Mouse (Mus musculus) limb, embryonic 14.5 days (tissue): Measurements from ENCODE around the gene Chid1. TPM values are rescaled to one million over a fixed set of nuclear protein-coding genes. Genes with fewer than 3 reads are reported as not detected.

Experiments
- ATAC-seq: fragments of 200-750 bp; cut with Nextera tagmentation; 2 replicates; pipeline ENCODE4 v1.8.0; 2017; ENCODE audit warnings: low read depth, moderate number of reproducible peaks, moderate TSS enrichment; ENCODE audit not compliant: low FRiP score
- DNase-seq: peaks from one replicate; pipeline ENCODE4 v3.0.0-alpha.2; 2015; ENCODE audit warnings: low spot score
- H3K27ac ChIP-seq: fragments of 300-500 bp; sonication (generic); replicated peaks from 2 replicates; pipeline ENCODE4 v1.5.1; 2014; ENCODE audit warnings: low read depth, mild to moderate bottlenecking, low read length, moderate library complexity, mixed read lengths
- H3K27me3 ChIP-seq: fragments of 300-500 bp; sonication (generic); 2 replicates; pipeline ENCODE4 v1.6.1; 2014; ENCODE audit warnings: low read length, mixed read lengths; ENCODE audit not compliant: control insufficient read depth, insufficient read depth
- H3K36me3 ChIP-seq: fragments of 300-500 bp; sonication (generic); 2 replicates; pipeline ENCODE4 v1.6.1; 2014; ENCODE audit warnings: mild to moderate bottlenecking, low read length, moderate library complexity, mixed read lengths; ENCODE audit not compliant: control insufficient read depth, insufficient read depth
- H3K4me1 ChIP-seq: fragments of 300-500 bp; sonication (generic); 2 replicates; pipeline ENCODE4 v1.6.1; 2014; ENCODE audit warnings: antibody characterized with exemption, low read length, mixed read lengths; ENCODE audit not compliant: control insufficient read depth, insufficient read depth
- H3K4me2 ChIP-seq: fragments of 300-500 bp; sonication (generic); replicated peaks from 2 replicates; pipeline ENCODE4 v1.6.1; 2014; ENCODE audit warnings: low read depth, mild to moderate bottlenecking, low read length, moderate library complexity; ENCODE audit not compliant: severe bottlenecking
- H3K4me3 ChIP-seq: fragments of 300-500 bp; sonication (generic); replicated peaks from 2 replicates; pipeline ENCODE4 v1.5.1; 2014; ENCODE audit warnings: low read length
- H3K9ac ChIP-seq: fragments of 300-500 bp; sonication (generic); 2 replicates; pipeline ENCODE4 v1.6.1; 2014; ENCODE audit warnings: mild to moderate bottlenecking, low read depth, low read length, moderate library complexity; ENCODE audit not compliant: severe bottlenecking
- H3K9me3 ChIP-seq: fragments of 300-500 bp; sonication (generic); 2 replicates; pipeline ENCODE4 v1.6.1; 2016; ENCODE audit warnings: low read length; ENCODE audit not compliant: control insufficient read depth
- POLR2A ChIP-seq: fragments of 200-500 bp; IDR thresholded peaks from 2 replicates; pipeline ENCODE4 v1.8.0; 2012; ENCODE audit warnings: inconsistent platforms, mild to moderate bottlenecking, moderate library complexity, borderline replicate concordance; ENCODE audit not compliant: insufficient read depth, insufficient read length; ENCODE audit errors: extremely low read depth
- WGBS: fragments of 180-500 bp; shearing (Covaris S2); extraction: QIAGEN DNeasy Blood & Tissue Kit; methylation state at CpG from one replicate; pipeline ENCODE4 v1.1.7; 2014; 5-methylcytosine and 5-hydroxymethylcytosine counted together
- polyA plus RNA-seq, 2 experiments: library from polyadenylated mRNA; depleted of rRNA in 1 of 2; stranded (reverse) in 1 of 2; unstranded in 1 of 2; fragments of >200 nt; fragmentation: Nextera tagmentation in 1 of 2; extraction: Ambion mirVana in 1 of 2; gene quantifications; 2 replicates each; pipeline versions ENCODE4 v1.2.1 to v1.2.3; 2012 to 2014

Chid1 gene
- polyA plus RNA-seq, 2 experiments, result 41.8 to 43.5 TPM

GRCm38 (mm10) chr7:141493729-141494128, 45.9 kb downstream of the Chid1 start:
- Histone ChIP-seq H3K36me3 (peaks cover 28% of the 10 kb centered on the region), H3K4me1 (no peaks in the 10 kb centered on the region), H3K9me3 (no peaks in the 10 kb centered on the region), H3K27ac (no peak overlapping the region), H3K4me3 (no peak overlapping the region), H3K9ac (no peak overlapping the region), H3K27me3 (no peaks in the 10 kb centered on the region), H3K4me2 (no peak overlapping the region)
- ATAC-seq (no peak), DNase-seq (no peak)
- WGBS, result 80% methylated on average over 1 of the region's 1 CpGs
- TF ChIP-seq POLR2A, result no peak

- ATAC-seq (no peak), DNase-seq (no peak)
- Histone ChIP-seq H3K4me3 (no peak overlapping the region), H3K36me3 (peaks cover 28% of the 10 kb centered on the region), H3K9me3 (no peaks in the 10 kb centered on the region), H3K27me3 (no peaks in the 10 kb centered on the region), H3K9ac (no peak overlapping the region), H3K4me2 (no peak overlapping the region), H3K4me1 (no peaks in the 10 kb centered on the region), H3K27ac (no peak overlapping the region)
- 86% methylated on average over 5 of the region's 5 CpGs for WGBS
- TF ChIP-seq POLR2A, result no peak
These were observed 46.9 kb downstream of the Chid1 start for GRCm38 (mm10) chr7:141492738-141493137.

GRCm38 (mm10) chr7:141491151-141491550, 48.5 kb downstream of the Chid1 start:
- 66% methylated on average over 2 of the region's 2 CpGs for WGBS
- Histone ChIP-seq H3K27ac (no peak overlapping the region), H3K4me1 (no peaks in the 10 kb centered on the region), H3K9me3 (no peaks in the 10 kb centered on the region), H3K4me3 (no peak overlapping the region), H3K27me3 (no peaks in the 10 kb centered on the region), H3K9ac (no peak overlapping the region), H3K36me3 (peaks cover 28% of the 10 kb centered on the region), H3K4me2 (no peak overlapping the region)
- ATAC-seq, result no peak
- no peak for TF ChIP-seq POLR2A
- no peak for DNase-seq

- H3K9me3 ChIP-seq, result no peaks in the 10 kb centered on the region
- H3K4me2 ChIP-seq, result no peak overlapping the region
- H3K4me3 ChIP-seq, result no peak overlapping the region
- H3K9ac ChIP-seq, result no peak overlapping the region
- 71% methylated on average over 7 of the region's 7 CpGs for WGBS
- H3K36me3 ChIP-seq, result peaks cover 13% of the 10 kb centered on the region
- DNase-seq (no peak), ATAC-seq (no peak)
- H3K27ac ChIP-seq, result no peak overlapping the region
- peaks cover 7% of the 10 kb centered on the region; the same call in 1 of the 2 replicates for H3K27me3 ChIP-seq
- TF ChIP-seq POLR2A, result no peak
- H3K4me1 ChIP-seq, result peaks cover 7% of the 10 kb centered on the region
These were observed 52.5 kb downstream of the Chid1 start for GRCm38 (mm10) chr7:141487141-141487540.

- Histone ChIP-seq H3K9ac (no peak overlapping the region), H3K4me1 (peaks cover 15% of the 10 kb centered on the region), H3K27ac (no peak overlapping the region), H3K9me3 (no peaks in the 10 kb centered on the region), H3K4me2 (no peak overlapping the region), H3K4me3 (no peak overlapping the region), H3K36me3 (peaks cover 4% of the 10 kb centered on the region), H3K27me3 (peaks cover 7% of the 10 kb centered on the region; the same call in 1 of the 2 replicates)
- no peak for ATAC-seq
- no peak for DNase-seq
- TF ChIP-seq POLR2A, result no peak
- 78% methylated on average over 1 of the region's 1 CpGs for WGBS
These were observed 53.4 kb downstream of the Chid1 start for GRCm38 (mm10) chr7:141486239-141486638.

- no peak overlapping the region for H3K9ac ChIP-seq
- no peak overlapping the region for H3K4me2 ChIP-seq
- no peak for DNase-seq
- ATAC-seq, result no peak
- TF ChIP-seq POLR2A, result no peak
- no peak overlapping the region for H3K27ac ChIP-seq
- no peak overlapping the region for H3K4me3 ChIP-seq
- H3K9me3 ChIP-seq, result no peaks in the 10 kb centered on the region
- peaks cover 7% of the 10 kb centered on the region; the same call in 1 of the 2 replicates for H3K27me3 ChIP-seq
- WGBS, result 73% methylated on average over 2 of the region's 2 CpGs
- peaks cover 1% of the 10 kb centered on the region; the same call in 1 of the 2 replicates for H3K36me3 ChIP-seq
- peaks cover 20% of the 10 kb centered on the region for H3K4me1 ChIP-seq
These were observed 54.1 kb downstream of the Chid1 start for GRCm38 (mm10) chr7:141485606-141486005.
